Mouse (Mus musculus): ENCODE data around the gene Klc1.
A peak's percentile ranks its signal among the peaks of the same experiment; 100 is the strongest.

GRCm38 (mm10) chr12:111746091-111746490, 12.6 kb upstream of the Klc1 start:
- TF ChIP-seq CTCF (IDR thresholded peaks at IDR 0.05; ENCODE audit: extremely low read depth, insufficient read depth, low read length) (no peak), POLR2A (IDR thresholded peaks at IDR 0.05; ENCODE audit: extremely low read depth, insufficient read depth, low read length) (peak; percentile 28; the same call in 1 of the 2 replicates)
